Mouse (Mus musculus) thymus, adult 2 months (tissue): Measurements from ENCODE around the gene Abl2. TPM values are rescaled to one million over a fixed set of nuclear protein-coding genes. Genes with fewer than 3 reads are reported as not detected.

ENCODE experiments used
- DNase-seq: peaks from one replicate; pipeline ENCODE4 v3.0.0; 2021
- H3K27ac ChIP-seq: fragments of 200-500 bp; 2 replicates; pipeline ENCODE4 v1.5.1; 2012; ENCODE audit warnings: low read length, control low read depth; ENCODE audit not compliant: control insufficient read depth, insufficient read depth
- H3K27me3 ChIP-seq: fragments of 200-500 bp; 2 replicates; pipeline ENCODE4 v1.6.1; 2012; ENCODE audit warnings: mild to moderate bottlenecking, low read length, moderate library complexity, mixed read lengths; ENCODE audit not compliant: control insufficient read depth, insufficient read depth
- H3K36me3 ChIP-seq: fragments of 200-500 bp; 2 replicates; pipeline ENCODE4 v1.6.1; 2012; ENCODE audit warnings: mild to moderate bottlenecking, low read length, moderate library complexity; ENCODE audit not compliant: control insufficient read depth, insufficient read depth
- H3K4me1 ChIP-seq: fragments of 200-500 bp; replicated peaks from 2 replicates; pipeline ENCODE4 v1.6.1; 2012; ENCODE audit warnings: low read length; ENCODE audit not compliant: control insufficient read depth, insufficient read depth
- H3K4me3 ChIP-seq: fragments of 200-500 bp; 2 replicates; pipeline ENCODE4 v1.5.1; 2012; ENCODE audit warnings: mild to moderate bottlenecking, low read length, control low read depth, moderate library complexity; ENCODE audit not compliant: control insufficient read depth, insufficient read depth
- CTCF ChIP-seq: fragments of 200-500 bp; IDR thresholded peaks from 2 replicates; pipeline ENCODE4 v1.5.1; 2012; ENCODE audit warnings: mild to moderate bottlenecking, control low read depth, low read length, moderate library complexity, borderline replicate concordance; ENCODE audit not compliant: control insufficient read depth, poor library complexity, insufficient read depth; ENCODE audit errors: extremely low read depth
- POLR2A ChIP-seq: fragments of 200-500 bp; IDR thresholded peaks from 2 replicates; pipeline ENCODE4 v1.6.1; 2012; ENCODE audit warnings: mild to moderate bottlenecking, low read length, control low read depth, moderate library complexity; ENCODE audit not compliant: control insufficient read depth, poor library complexity, insufficient read depth; ENCODE audit errors: extremely low read depth
- WGBS: fragments of 180-500 bp; shearing (Covaris S2); methylation state at CpG from one replicate; pipeline ENCODE4 v1.1.7; 2018; 5-methylcytosine and 5-hydroxymethylcytosine counted together
- polyA plus RNA-seq: library from polyadenylated mRNA; depleted of rRNA; stranded (reverse); fragments of >200 nt; gene quantifications from 2 replicates; pipeline ENCODE4 v1.2.3, GENCODE M21; 2012

Abl2 gene
- polyA plus RNA-seq, 1 experiment = 18.7 TPM

DNA sequence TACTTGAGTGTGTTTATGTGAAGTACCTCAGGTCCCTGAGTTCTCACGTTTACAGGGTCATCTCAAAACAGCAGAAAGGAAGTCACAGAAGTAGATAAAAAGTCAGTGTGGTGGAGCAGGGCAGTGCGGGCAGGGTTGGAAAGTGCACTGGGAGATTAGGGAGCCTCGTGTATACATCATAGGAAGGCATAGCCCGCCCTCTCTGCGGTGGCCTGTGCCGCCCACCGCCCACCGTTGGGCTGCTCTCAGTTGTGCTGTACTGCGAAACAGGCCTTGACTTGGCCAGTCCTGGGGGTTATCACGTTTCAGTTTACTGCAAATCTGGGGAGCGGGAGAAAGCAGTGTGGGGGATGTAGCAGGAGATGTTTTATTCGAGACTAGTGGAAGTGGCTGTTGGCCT is 84.2 kb downstream of the Abl2 start:
- WGBS = 86% methylated on average over 12 of the region's 12 CpGs
- H3K27me3 ChIP-seq = no peaks in the 10 kb centered on the region
- no peak for DNase-seq
- TF ChIP-seq CTCF (no peak), POLR2A (no peak)
- H3K27ac ChIP-seq = no peak overlapping the region
- peaks cover 15% of the 10 kb centered on the region for H3K36me3 ChIP-seq
- H3K4me3 ChIP-seq = no peak overlapping the region
- no peaks in the 10 kb centered on the region for H3K4me1 ChIP-seq

DNA sequence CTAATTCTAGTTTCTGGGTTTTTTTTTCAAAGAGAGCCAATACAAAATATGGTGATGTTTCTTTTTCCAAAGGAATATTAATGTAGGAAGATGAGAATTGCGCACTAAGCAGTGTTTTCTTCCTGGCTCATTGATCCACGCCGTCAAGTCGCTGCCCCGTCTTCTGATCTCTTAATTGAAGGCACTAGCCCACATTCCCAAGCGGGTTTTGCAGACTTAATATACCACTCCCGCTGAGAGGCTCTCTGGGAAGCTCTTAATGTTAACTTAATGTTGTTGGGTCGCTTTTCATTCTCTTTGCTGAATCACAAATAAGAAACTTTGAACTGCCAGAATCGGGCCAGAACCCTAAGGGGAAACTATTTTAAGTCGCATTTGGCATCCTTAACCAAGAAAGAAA is 85.5 kb downstream of the Abl2 start:
- TF ChIP-seq POLR2A (no peak), CTCF (no peak)
- Histone ChIP-seq H3K4me3 (no peak overlapping the region), H3K27ac (no peak overlapping the region), H3K4me1 (no peaks in the 10 kb centered on the region), H3K36me3 (peaks cover 15% of the 10 kb centered on the region), H3K27me3 (no peaks in the 10 kb centered on the region)
- 94% methylated on average over 10 of the region's 10 CpGs for WGBS
- DNase-seq = no peak

DNA sequence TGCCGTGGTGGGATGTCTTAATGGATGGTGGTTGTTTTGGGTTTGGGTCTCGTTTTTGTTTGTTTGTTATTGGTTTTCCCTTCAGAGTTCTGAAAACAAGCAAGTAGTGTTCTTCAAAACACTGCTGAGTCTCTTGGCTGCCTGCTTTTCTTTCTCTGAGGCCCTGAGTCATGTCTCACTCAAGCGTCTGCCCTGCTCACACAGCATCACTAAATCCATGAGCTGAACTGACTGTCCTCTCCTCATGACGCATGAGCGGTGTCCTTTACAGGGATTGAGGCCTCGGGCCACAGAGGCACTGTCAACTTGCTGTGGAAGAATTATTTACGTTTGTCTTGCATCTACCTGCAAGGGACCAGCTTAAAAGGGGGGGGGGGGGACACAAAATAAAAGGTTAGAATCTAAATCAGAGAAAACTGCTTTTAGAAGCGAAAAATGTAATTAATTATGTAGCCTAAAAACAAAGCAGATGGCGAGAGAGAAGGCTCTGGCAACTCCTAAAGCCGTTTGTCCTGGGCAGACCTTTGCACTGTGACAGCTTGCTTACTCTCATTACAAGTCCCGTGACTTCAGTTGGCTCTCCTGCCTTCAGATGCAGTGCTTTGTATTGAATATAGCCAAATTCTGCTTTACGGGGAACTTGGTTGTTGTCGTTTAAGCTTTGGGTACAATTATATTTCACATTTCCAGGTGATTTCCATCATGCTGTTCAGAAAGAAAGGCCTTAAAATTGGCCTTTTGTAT is 86.4 kb downstream of the Abl2 start:
- WGBS = 94% methylated on average over 13 of the region's 13 CpGs

DNA sequence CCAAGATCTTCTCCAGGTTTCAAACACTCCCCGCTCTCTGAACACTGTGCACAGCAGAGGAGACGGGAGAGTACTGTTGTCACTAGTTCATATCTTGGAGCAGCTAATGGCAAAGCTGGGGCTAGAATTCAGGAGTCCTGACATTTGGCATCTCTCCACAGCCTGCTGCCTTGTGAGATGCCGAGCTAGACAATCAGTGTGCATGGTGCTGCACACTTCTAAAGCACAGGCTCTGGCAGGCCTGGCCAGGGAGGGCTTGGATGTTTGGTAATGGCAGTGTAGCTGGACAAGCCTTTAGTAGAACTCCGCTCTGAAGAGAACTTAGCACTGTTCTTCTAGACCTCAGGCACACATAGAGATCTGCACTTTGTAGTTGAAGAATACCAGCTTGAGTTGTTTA is 87.4 kb downstream of the Abl2 start:
- WGBS = 97% methylated on average over 4 of the region's 4 CpGs
- TF ChIP-seq CTCF = no peak
- TF ChIP-seq POLR2A = no peak
- H3K4me3 ChIP-seq = no peak overlapping the region
- peaks cover 10% of the 10 kb centered on the region for H3K36me3 ChIP-seq
- H3K27ac ChIP-seq = no peak overlapping the region
- no peak for DNase-seq
- no peaks in the 10 kb centered on the region for H3K27me3 ChIP-seq
- H3K4me1 ChIP-seq = no peaks in the 10 kb centered on the region

More for the DNA sequence above, 86.4 kb downstream of the Abl2 start:
- no peak for TF ChIP-seq CTCF
- no peak for TF ChIP-seq POLR2A
- H3K4me1 ChIP-seq = no peaks in the 10 kb centered on the region
- H3K36me3 ChIP-seq = peaks cover 15% of the 10 kb centered on the region
- H3K27ac ChIP-seq = no peak overlapping the region
- H3K4me3 ChIP-seq = no peak overlapping the region
- H3K27me3 ChIP-seq = no peaks in the 10 kb centered on the region
- DNase-seq = no peak

DNA sequence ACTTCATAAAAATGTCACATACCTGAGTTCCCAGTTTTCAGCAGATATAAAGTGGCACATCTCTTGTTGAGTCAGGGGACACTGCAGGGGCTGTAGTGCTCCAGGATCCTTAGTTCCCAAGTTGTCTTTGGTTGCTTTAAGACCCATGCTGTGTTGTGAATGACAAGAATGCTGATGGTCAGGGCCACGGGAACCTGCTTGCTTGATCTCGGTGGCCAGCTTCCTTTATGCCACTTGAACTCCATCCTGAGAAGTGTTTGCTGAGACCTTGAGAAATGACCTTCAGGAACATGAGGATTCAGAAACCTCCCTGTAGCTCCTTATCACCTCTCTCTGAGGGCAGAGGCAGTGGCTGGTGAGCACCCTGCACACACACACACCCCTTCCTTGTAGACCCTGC is 90.1 kb downstream of the Abl2 start:
- DNase-seq = no peak
- Histone ChIP-seq H3K4me1 (no peaks in the 10 kb centered on the region), H3K36me3 (no peaks in the 10 kb centered on the region), H3K4me3 (no peak overlapping the region), H3K27ac (no peak overlapping the region), H3K27me3 (no peaks in the 10 kb centered on the region)
- 96% methylated on average over 2 of the region's 2 CpGs for WGBS
- TF ChIP-seq POLR2A = no peak
- TF ChIP-seq CTCF = no peak

DNA sequence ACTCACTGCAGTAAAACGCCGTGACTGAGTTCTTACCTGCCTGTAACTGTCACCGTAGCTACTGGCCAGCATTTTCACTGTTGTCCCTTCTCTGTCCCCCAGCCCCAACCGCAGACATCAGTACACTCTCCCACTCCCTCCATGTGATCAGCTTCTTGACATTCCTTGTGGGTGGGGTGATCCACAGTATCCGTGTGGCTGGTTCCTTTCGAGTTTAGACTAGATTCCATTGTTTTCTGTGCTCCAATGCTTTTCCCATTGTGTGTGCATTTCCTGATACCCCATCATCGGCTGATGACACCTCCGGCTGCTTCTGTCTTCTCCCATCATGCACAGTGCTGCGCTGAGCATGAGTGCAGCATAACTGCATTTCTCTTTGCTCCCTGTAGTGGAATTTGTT is 92.0 kb downstream of the Abl2 start:
- WGBS = 97% methylated on average over 9 of the region's 9 CpGs
- Histone ChIP-seq H3K27me3 (no peaks in the 10 kb centered on the region), H3K4me1 (no peaks in the 10 kb centered on the region), H3K4me3 (no peak overlapping the region), H3K36me3 (no peaks in the 10 kb centered on the region), H3K27ac (no peak overlapping the region)
- TF ChIP-seq CTCF = no peak
- no peak for TF ChIP-seq POLR2A
- DNase-seq = no peak

DNA sequence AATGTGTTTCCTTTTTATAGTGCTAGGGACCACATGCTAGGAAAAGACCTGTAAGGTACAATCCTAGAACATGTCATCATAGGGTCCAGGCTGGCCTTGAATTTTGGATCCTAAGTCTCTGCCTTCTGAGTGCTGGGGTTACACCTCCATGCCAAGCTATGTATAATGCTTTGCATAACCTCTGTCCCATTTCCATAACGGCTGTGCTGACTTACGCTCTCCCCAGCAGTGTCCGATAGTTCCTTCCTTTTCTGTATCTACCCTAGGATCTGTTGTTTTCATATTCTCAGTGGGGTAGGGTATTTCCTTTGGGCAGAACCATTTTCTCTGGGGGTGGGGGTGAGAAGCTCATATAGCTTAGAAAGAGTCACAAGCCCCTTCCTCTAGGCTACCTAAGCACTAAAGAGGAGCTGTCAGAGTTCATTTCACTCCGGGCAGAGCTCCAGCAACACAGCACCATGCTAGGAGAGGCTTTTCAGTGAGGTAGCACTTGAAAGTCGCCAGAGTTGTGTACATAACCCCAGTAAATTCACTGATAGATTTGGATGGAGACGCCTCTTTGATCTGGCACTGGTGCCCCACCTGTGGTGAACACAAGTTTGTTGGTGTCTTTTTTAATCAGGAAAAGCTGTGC is 93.7 kb downstream of the Abl2 start:
- TF ChIP-seq CTCF = no peak
- TF ChIP-seq POLR2A = no peak

More for the DNA sequence above, 93.7 kb downstream of the Abl2 start:
- Histone ChIP-seq H3K4me3 (no peak overlapping the region), H3K36me3 (no peaks in the 10 kb centered on the region), H3K4me1 (no peaks in the 10 kb centered on the region), H3K27ac (no peak overlapping the region), H3K27me3 (no peaks in the 10 kb centered on the region)
- DNase-seq = no peak
- WGBS = 79% methylated on average over 6 of the region's 6 CpGs
